Mouse (Mus musculus) E14TG2a.4 (cell line): Measurements from ENCODE around the gene Cacna1d.

Experiments used
- H3K27me3 ChIP-seq: 2 replicates; pipeline ENCODE4 v1.6.1; 2014; ENCODE audit warnings: low read length, control low read depth; ENCODE audit not compliant: insufficient read depth
- H3K36me3 ChIP-seq: 2 replicates; pipeline ENCODE4 v1.6.1; 2014; ENCODE audit warnings: low read length, control low read depth; ENCODE audit not compliant: insufficient read depth
- H3K4me1 ChIP-seq: replicated peaks from 2 replicates; pipeline ENCODE4 v1.6.1; 2014; ENCODE audit warnings: low read depth, low read length, control low read depth
- H3K4me3 ChIP-seq: replicated peaks from 2 replicates; pipeline ENCODE4 v1.5.1; 2014; ENCODE audit warnings: mild to moderate bottlenecking, low read length
- H3K9me3 ChIP-seq: 2 replicates; pipeline ENCODE4 v1.6.1; 2014; ENCODE audit warnings: low read length, control low read depth
- CTCF ChIP-seq: conservative IDR thresholded peaks from 2 replicates; pipeline ENCODE4 v1.5.1; 2014; ENCODE audit warnings: low read length
- NANOG ChIP-seq: IDR thresholded peaks from 2 replicates; pipeline ENCODE4 v1.6.1; 2014; ENCODE audit warnings: borderline replicate concordance, low read length, mixed read lengths
- POU5F1 ChIP-seq: IDR thresholded peaks from 2 replicates; pipeline ENCODE4 v1.6.1; 2014; ENCODE audit warnings: low read length, borderline replicate concordance

Gene Cacna1d

GRCm38 (mm10) chr14:30078115-30078808 lies 413.0 kb downstream of the Cacna1d start:
- 0 out of 2 replicates have a peak, but pooled peaks cover 2% of the 10 kb centered on the region for H3K4me1 ChIP-seq
- peaks cover 7% of the 10 kb centered on the region for H3K9me3 ChIP-seq
- no peaks in the 10 kb centered on the region for H3K27me3 ChIP-seq
- no peak overlapping the region for H3K4me3 ChIP-seq
- no peak for TF ChIP-seq CTCF
- TF ChIP-seq NANOG, result no peak
- no peak for TF ChIP-seq POU5F1
- H3K36me3 ChIP-seq, result no peaks in the 10 kb centered on the region

- 0 out of 2 replicates have a peak, but pooled peaks cover 2% of the 10 kb centered on the region for H3K4me1 ChIP-seq
- peaks cover 4% of the 10 kb centered on the region; the same call in 1 of the 2 replicates for H3K27me3 ChIP-seq
- TF ChIP-seq NANOG, result no peak
- TF ChIP-seq CTCF, result no peak
- TF ChIP-seq POU5F1, result no peak
- H3K36me3 ChIP-seq, result no peaks in the 10 kb centered on the region
- no peaks in the 10 kb centered on the region for H3K9me3 ChIP-seq
- no peak overlapping the region for H3K4me3 ChIP-seq
These were observed 415.9 kb downstream of the Cacna1d start for GRCm38 (mm10) chr14:30075268-30075887.

DNA sequence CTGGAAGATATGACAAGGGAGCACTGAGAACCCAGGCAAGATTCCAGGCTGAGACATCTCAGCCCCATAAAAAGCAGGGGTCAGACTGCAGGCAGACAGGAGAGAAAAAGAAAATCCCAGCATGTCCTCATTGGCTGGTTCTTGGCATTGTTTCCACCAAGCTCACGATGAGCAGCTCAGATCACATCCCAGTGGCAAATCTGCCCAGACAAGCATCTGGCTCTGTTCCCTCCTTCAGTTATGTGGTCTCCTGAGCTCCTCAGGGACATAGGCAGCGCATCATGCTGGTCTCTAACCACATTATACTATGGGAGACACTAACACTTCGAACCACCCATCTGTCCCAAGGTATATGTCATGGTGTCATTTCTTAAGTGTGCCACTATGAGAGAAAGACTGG lies 422.7 kb downstream of the Cacna1d start:
- no peaks in the 10 kb centered on the region for H3K36me3 ChIP-seq
- H3K9me3 ChIP-seq, result no peaks in the 10 kb centered on the region
- peaks cover 4% of the 10 kb centered on the region; the same call in 1 of the 2 replicates for H3K4me1 ChIP-seq
- TF ChIP-seq CTCF (no peak), POU5F1 (no peak), NANOG (no peak)
- peaks cover 7% of the 10 kb centered on the region; the same call in 1 of the 2 replicates for H3K27me3 ChIP-seq
- no peak overlapping the region for H3K4me3 ChIP-seq

DNA sequence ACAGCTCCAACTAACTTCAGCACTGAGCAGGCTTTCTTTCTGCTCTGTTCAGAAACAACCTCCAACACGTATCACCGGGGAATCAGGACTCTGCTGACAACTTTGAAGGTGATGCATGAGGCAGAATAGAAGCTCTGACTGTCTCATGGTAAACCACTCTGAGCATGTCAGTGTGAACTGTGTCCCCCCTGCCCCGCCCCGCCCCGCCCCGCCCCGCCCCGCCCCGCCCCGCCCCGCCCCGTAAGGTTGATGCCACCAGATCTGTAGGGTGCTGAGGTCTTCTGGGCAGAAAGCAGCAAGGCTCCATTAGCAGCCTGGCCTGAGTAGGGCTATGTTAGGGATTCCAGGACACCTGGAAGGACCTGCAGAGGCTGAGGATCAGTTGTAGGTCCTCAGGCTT lies 424.5 kb downstream of the Cacna1d start:
- Histone ChIP-seq H3K4me3 (no peak overlapping the region), H3K9me3 (no peaks in the 10 kb centered on the region), H3K36me3 (no peaks in the 10 kb centered on the region), H3K4me1 (peaks cover 4% of the 10 kb centered on the region; the same call in 1 of the 2 replicates), H3K27me3 (peaks cover 7% of the 10 kb centered on the region; the same call in 1 of the 2 replicates)
- no peak for TF ChIP-seq NANOG
- no peak for TF ChIP-seq CTCF
- TF ChIP-seq POU5F1, result no peak

GRCm38 (mm10) chr14:30064864-30065263 lies 426.4 kb downstream of the Cacna1d start:
- H3K4me1 ChIP-seq, result peaks cover 12% of the 10 kb centered on the region; the same call in 1 of the 2 replicates
- no peaks in the 10 kb centered on the region for H3K9me3 ChIP-seq
- no peaks in the 10 kb centered on the region for H3K36me3 ChIP-seq
- 0 out of 2 replicates have a peak, but pooled peaks cover 3% of the 10 kb centered on the region for H3K27me3 ChIP-seq
- H3K4me3 ChIP-seq, result no peak overlapping the region
- no peak for TF ChIP-seq CTCF
- no peak for TF ChIP-seq POU5F1
- no peak for TF ChIP-seq NANOG

DNA sequence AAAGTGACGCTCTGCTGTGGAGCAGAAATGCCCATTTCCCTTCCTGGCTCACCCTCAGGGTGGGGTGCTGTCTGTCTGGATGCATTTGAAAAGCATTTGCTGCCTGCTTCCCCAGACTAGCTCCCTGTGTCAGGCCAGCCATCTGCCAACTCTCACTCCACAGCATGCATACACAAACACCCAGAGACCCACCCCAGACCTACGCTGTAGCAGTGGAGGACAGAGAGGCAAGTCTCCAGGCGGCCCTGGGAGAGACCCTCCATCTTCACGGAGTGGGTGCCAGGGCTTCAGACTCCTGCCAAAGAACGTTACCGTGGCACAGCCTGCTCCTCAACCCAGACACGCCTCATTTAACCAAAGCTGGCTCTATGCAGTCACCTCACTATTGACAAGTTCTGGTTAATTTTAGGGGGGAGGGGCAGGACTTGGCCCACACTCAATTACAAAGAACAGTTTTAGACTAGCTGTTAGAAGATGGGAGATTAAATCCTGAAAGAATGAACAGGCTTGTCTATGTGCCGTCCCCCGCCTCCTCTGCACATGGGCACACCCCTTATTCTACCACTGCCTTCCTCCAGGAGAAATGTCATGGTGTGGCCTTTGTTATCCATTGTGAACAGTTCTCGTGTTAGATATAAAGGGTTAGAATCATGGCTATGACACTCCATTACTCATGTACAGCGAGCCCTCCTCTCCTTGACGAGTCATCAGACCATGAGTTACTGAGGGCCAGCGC lies 435.1 kb downstream of the Cacna1d start:
- Histone ChIP-seq H3K9me3 (no peaks in the 10 kb centered on the region), H3K4me3 (no peak overlapping the region), H3K27me3 (no peaks in the 10 kb centered on the region), H3K4me1 (peaks cover 17% of the 10 kb centered on the region), H3K36me3 (no peaks in the 10 kb centered on the region)
- no peak for TF ChIP-seq NANOG
- TF ChIP-seq POU5F1, result no peak
- TF ChIP-seq CTCF, result no peak

- peaks cover 12% of the 10 kb centered on the region for H3K4me1 ChIP-seq
- H3K9me3 ChIP-seq, result no peaks in the 10 kb centered on the region
- H3K36me3 ChIP-seq, result no peaks in the 10 kb centered on the region
- no peak overlapping the region for H3K4me3 ChIP-seq
- no peak for TF ChIP-seq POU5F1
- no peak for TF ChIP-seq CTCF
- no peak for TF ChIP-seq NANOG
- H3K27me3 ChIP-seq, result no peaks in the 10 kb centered on the region
These were observed 436.3 kb downstream of the Cacna1d start for GRCm38 (mm10) chr14:30054922-30055321.

GRCm38 (mm10) chr14:30050280-30050679 lies 441.0 kb downstream of the Cacna1d start:
- Histone ChIP-seq H3K4me1 (no peaks in the 10 kb centered on the region), H3K36me3 (no peaks in the 10 kb centered on the region), H3K4me3 (no peak overlapping the region), H3K9me3 (no peaks in the 10 kb centered on the region), H3K27me3 (no peaks in the 10 kb centered on the region)
- TF ChIP-seq NANOG (no peak), CTCF (no peak), POU5F1 (no peak)
